Mouse (Mus musculus) mouse embryonic stem cell (cell line): ENCODE data around the gene Car11.

ENCODE experiments used
- in situ Hi-C, 2 experiments: fragments of 300-500 bp; cut with MboI; formaldehyde crosslinking; loops; 1 replicate in 1 of 2; 3 replicates in 1 of 2; pipeline ENCODE4 v1.14.3; 2019 to 2020; ENCODE audit warnings: low sequenced_read_pairs in 2 of 2, low pct_unique_long_range_greater_than_20kb in 1 of 2, mixed read lengths in 1 of 2; ENCODE audit not compliant: unreplicated experiment in 1 of 2

The Car11 gene

GRCm38 (mm10) chr7:45707375-45707967 is 7.8 kb downstream of the Car11 start:
- in situ Hi-C loops = no loop called here

DNA sequence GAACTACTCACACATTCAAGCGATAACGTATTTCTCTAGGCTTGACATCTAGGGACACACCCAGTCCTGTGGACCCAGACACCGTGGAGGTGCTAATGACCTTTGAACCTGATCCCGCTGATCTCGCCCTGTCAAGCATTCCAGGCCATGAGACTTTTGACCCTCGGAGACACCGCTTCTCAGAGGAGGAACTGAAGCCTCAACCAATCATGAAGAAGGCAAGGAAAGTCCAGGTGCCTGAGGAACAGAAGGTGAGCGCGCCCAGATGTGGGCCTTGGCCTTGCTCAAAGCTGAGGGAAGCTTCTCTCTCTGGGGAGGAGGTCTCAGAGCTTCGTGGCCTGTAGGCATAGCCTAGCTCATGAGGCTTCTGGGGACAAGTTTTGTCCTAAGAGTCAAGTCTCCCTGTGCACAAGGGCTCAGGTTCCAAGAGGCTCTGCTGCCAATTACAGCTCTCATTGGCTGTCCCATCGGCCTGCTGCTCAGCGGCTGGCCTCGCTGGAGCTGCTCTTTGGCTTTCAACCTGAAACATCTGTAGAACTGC is 8.6 kb downstream of the Car11 start:
- in situ Hi-C loops = no loop called here

DNA sequence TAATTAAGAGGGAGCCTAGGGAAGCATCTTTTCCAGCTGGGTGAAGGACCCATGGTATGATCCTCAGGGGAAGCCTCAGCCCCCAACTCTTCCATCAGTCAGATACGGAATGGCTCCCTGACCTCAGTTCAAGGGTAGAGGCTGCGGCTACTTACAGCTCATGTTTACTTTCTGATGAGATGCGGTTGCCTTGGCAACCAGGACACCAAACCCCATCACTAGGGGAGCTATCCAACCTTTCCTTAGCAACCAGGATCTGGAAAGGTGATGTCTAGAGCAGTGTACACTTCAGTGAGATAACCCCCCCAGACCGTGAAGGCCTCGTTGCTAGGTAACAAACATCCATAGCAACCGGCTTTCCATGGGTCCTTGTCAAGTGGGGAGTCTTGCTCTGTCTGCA is 9.4 kb downstream of the Car11 start:
- in situ Hi-C loops = no loop called here

GRCm38 (mm10) chr7:45709677-45710355 is 10.2 kb downstream of the Car11 start:
- in situ Hi-C loops = no loop called here

DNA sequence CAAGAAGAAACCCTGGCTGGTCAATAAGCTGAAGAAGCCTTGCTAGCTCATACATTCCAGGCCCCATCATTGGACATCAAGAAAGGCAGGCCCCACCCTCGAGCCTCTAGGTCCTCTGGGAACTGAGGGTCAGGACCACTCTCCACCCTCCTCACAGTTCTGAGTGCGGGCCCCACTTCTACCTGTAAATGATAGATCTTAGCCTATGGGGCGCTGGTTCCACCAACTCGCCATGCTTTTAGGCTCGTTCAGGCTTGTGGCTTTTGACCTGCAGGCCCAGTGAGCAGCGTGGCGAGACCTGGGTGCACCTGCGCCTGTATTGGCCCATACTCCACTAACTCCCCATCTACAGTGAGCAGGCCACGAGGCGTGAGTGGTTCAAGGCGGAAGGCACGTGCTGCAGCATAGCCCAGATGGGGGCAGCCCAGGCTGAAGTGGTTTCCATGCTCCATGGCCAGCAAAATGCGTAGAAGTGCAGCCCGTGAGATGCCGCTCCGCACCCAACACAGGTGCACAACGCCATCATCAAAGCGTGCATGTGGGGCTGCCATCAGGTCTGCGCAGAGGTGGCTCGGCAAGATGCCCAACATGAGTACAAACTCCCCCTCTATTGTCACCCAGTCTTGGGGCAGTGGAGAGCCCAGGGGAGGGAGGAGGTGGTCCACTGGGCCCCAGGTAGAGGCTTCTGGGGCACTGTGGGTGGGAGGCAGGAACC is 11.0 kb downstream of the Car11 start:
- in situ Hi-C loops = no loop called here

DNA sequence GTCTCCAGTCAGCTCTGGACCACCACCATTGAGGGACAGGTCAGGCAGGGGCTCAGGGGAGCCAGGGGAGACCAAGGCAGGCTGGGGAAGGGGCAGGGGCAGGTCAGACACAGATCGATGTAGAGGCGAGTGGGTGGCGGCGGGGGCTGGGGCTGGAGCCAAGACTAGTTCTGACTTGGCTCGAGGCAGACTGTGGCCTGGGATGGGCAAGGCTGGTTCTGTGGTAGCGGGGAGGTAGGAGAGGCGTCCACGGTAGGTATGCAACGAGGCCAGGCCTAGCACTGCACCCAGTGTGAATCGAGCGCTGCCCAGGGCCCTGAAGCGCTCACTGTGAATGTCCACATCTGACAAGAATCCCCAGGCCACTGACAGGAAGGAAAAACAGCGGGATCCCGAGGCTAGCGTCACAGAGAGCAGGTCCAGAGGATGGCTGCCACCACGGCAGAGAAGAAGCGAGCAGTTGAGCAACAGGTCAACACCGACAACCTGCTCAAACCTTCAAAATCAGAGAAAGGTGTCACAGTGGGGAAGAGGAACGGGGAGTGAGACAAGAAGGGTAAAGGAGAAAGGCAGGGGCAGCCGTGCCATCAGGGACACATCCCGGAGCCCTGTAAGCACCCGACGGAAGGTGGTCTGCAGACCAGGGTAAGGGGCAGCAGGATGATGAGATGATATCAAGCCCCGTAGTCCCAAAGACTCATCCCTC is 11.8 kb downstream of the Car11 start:
- in situ Hi-C loops = no loop called here

DNA sequence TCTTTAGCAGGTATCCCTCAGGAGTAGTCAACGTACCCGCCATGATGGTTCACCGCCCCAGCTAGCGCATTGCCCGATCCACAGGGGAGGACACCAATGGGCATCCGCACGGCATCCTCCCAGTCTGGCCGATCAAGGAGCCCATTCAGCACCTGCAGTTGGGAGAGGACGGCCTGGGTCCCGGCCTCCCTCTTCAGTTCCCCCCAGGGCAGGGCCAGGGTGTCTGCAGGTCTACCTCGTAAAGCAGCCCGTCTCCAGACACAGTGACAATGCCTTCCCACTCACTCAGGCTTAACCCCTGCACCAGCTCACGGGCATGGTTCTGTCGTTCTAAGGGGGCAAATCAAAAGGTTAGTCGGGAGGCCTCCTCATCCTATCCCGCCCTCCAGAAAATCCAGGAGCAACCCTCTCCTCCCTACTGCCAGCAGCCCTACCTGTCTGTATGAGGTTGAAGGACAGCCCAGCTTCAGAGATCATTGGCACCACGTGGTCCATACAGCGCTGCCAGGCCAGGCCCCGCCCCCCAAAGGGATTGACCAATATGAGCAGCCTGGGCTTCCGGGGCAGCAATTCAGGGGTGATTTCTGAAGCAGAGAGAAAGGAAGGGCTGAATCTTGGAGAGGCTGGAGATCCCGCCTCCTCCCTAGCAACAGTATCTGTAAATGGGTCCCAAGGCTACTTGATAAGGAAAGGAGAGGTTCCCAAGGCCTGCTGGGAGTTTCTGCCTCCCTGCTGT is 12.5 kb downstream of the Car11 start:
- in situ Hi-C loops = no loop called here

DNA sequence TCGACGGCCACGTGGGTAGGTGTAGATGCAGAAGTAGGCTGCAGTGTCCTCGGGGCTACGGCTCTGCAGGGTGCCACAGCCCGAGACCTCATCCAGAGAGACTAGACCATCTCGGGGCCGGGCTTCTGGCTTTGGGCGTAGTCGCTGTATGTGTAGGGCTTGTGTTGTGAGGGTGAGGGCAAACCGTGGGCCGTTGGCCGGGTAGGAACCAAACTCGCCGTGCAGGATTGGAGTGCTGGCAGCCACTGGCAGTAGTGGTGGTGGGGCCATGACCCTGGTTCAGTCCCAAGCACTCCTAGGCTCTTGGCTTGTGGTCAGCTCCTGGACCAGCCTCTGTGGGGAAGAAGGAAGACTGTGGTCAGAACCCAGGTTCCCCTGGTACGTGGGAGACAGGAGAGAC is 13.8 kb downstream of the Car11 start:
- in situ Hi-C loops = no loop called here

- in situ Hi-C loops = no loop called here
Observed at GRCm38 (mm10) chr7:45713881-45714520, 14.4 kb downstream of the Car11 start.

DNA sequence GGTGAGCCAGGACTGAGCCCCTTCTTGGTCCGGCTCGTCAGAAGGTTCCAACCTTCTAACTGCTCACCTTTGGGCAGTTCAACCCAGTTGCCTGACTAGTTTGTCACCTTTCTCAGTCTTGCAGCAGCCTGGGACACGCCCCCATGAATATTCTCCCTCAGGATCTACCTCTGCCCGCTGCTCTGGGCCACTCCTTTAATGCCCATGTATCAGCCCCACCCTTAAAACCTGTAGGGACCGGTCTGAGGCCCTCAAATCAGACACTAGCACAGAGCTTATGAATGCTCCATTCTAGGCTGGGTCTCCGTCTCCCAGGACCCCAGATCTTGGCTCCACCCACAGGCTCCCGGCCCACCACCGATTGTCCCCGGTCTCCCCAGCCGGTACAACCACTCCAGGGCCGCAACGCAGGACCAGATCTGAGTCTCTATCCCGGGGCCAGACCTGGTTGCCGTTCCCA is 15.0 kb downstream of the Car11 start:
- in situ Hi-C loops = no loop called here

- in situ Hi-C loops = no loop called here
Observed at GRCm38 (mm10) chr7:45715090-45715708, 15.6 kb downstream of the Car11 start, which contains the start of gene Rpl18. TSS of gene Rpl18 (plus strand) at chr7:45715457.

DNA sequence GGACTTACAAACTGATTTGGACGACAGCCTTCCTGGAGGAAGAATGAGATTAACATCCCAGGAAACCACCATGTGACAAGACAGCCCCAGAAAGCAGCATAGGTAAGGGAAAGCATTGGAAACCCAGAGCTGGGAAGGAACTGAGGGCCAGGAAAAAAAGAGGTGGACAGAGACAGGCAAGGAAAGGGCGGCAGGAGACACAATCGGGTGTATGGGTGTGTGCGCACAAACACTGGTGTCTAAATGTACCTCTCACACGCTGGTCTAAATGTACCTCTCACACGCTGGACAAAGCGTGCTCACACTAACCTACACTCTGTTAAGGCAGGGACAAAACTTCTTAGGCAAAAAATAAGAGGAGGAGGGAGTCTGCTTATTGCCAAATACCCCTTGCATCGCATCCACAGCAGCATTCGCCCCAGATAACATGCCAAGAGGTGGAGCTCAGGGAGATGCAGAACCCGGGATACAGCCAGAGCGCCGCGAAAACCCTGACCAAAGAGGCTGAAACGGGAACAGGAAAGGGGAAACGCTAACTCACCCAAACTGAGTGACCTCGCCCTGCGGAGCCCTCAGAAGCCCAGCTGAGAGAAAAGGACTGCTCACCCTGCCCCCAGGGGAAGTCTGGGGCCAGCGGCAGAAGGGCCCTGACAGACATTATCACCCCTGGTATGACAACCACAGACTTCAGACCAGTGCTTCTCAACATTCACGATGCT is 16.3 kb downstream of the Car11 start:
- in situ Hi-C loops = no loop called here

DNA sequence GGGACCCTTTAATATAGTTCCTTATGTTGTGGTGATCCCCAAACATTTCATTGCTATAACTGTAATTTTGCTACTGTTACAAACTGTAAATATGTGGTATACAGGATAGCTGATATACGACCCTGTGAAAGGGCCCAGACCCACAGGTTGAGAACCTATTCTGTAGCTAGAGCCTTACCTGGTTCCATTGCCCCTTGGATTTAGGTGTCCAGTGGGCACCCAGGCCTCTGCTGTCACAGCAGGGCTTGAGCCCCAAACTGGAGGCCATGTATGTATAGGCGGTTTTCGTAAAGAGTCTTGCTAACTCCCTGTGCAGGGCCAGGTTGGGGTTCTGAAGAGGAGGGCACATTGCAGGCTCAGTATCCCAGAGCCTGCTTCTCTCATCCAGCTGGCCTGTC is 16.8 kb downstream of the Car11 start:
- in situ Hi-C loops = no loop called here

DNA sequence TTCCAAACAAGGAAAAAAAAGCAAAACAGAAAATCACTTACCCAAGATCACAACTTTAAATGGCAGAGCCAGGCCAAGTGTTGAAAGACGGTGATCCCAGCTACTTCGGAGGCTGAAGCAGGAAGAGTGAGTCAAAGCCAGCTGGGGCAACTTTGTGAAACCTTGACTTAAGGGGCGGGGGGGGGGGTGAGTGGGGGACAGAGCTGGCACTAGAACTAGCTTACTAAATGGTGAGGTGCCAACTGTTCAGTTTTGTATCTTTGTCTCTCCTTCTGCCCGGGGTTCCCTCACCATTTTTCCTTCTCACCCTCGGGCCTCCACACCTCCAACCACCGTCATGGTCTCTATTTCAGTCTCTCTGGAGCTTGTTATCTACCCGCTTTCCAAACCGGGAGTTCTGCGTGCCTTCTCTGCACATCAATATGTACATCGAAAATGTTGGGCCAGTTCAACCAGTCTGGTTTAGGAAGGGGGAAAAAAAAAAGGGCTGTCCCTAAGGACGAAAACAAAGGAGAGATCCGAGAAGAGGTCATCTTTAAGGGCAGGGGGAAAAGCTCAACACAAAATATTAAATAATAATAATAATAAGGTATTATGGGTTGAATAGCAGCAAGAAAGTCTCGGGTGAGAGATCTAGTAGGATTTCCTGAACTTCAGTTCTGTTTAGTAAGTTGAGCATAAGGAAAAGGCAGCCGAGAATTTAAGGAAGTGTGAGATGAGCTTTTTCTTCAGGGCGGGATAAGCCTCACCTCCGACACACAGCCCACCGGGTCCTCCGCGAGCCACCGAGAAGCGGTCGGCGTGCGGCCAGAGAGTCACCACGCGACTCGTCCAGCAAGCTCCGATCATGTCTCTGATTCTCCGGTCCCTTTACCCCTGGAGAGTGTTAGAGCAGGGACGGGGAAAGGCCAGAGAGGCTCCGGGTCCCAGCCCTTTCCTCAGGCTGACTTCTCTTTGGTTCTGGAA is 17.6 kb downstream of the Car11 start:
- in situ Hi-C loops = no loop called here

DNA sequence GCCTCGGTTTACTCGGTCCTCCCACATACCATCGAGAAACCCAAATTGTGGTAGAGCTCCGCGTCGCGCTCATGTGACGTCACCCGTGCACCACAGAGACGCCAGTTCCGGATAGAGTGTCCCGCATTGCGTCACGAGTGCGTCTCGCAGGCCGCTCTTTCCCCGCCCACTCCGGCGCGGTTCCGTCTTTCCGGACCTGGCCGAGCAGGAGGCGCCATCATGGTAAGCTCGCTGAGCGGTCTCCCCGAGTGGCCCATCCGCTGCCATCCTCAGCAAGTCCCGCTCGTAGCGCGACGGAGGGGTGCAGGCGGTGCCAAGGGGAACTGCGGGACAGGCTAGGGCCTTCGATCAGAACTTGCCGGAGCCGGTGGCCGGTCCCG is 18.3 kb downstream of the Car11 start, which contains the start of gene Sphk2:
Sphk2 (minus strand) TSS at position 85 of the 380 bp plus-strand sequence.
- in situ Hi-C loops = no loop called here

- in situ Hi-C loops = no loop called here
Observed at GRCm38 (mm10) chr7:45718331-45718730, 18.7 kb downstream of the Car11 start.
